Mouse (Mus musculus) Patski (cell line): Measurements from ENCODE around the gene Gm3409. TPM values are rescaled to one million over a fixed set of nuclear protein-coding genes. Genes with fewer than 3 reads are reported as not detected.

Experiments
- ATAC-seq: fragments of 100-300 bp; one replicate; pipeline ENCODE4 v1.8.0; 2021
- CTCF ChIA-PET: fragments of 350-600 bp; sonication (Branson Sonifier 250); formaldehyde crosslinking; loops from one replicate; lab custom pipeline; 2022; ENCODE audit warnings: inconsistent platforms; lab: Charles Lee
- POLR2A ChIA-PET: fragments of 350-600 bp; sonication (Branson Sonifier 250); formaldehyde crosslinking; loops from one replicate; lab custom pipeline; 2022; ENCODE audit warnings: antibody characterized with exemption, inconsistent platforms; lab: Charles Lee
- DNase-seq: peaks from one replicate; pipeline ENCODE4 v3.0.0-alpha.2; 2011; ENCODE audit warnings: low read depth, low spot score
- H3K27me3 ChIP-seq: fragments of 371-371 bp; one replicate; pipeline ENCODE4 v1.5.1; 2021
- CTCF ChIP-seq: fragments of 100-300 bp; IDR thresholded peaks from one replicate; pipeline ENCODE4 v1.5.1; 2021
- in situ Hi-C: fragments of 300-500 bp; cut with MboI; formaldehyde crosslinking; loops from 3 replicates; pipeline ENCODE4 v1.11.1; 2018; ENCODE audit warnings: low pct_unique_long_range_greater_than_20kb, mixed read lengths
- polyA plus RNA-seq: library from polyadenylated mRNA; unstranded; gene quantifications from one replicate; pipeline ENCODE4 v1.2.3, GENCODE M21; 2021

Gm3409 gene
- polyA plus RNA-seq, 1 experiment from 2014 or later = not detected

DNA sequence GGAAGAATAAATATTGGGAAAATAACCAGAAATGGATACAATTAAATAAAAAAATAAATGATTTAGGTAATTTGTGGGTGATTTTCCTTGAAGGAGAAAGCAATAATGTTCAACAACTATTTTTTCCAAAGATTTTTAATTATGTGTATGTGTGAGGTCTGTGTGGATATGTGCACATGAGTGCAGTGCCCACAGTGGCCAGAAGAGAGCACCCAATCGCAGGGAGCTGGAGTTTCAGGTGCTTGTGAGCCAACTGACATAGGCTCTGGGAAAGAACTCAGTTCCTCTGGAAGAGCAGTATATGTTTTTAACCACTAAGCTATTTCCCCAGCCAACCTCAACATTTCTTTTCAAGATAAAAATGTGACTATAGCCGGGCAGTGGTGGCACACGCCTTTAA lies 39.2 kb downstream of the Gm3409 start:
- DNase-seq (no peak), ATAC-seq (no peak)
- in situ Hi-C loops = no loop called here
- peaks cover 20% of the 10 kb centered on the region for H3K27me3 ChIP-seq
- POLR2A ChIA-PET = no interaction called here
- CTCF ChIA-PET = no interaction called here
- no peak for TF ChIP-seq CTCF

DNA sequence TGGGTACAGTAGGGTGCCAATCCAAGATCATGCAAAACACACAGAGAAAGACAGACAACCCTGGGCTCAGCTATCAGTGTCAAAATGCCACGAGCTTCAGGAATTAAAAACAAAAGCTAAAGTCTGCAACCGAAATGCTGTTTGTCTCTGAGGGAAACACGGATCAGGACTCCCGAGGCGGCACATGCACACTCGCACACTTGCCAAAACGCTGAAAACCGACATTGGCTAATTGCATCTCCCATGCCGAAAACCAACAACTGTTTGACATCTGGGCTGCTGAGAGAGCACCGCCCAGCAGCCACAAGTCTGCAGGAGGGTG lies 46.7 kb downstream of the Gm3409 start:
- ChIA-PET CTCF (no interaction called here), POLR2A (no interaction called here)
- in situ Hi-C loops = loop anchor here (10.0 kb wide), 1 partner anchor 229 kb away; no protein-coding TSS in a partner anchor
- TF ChIP-seq CTCF = no peak
- DNase-seq (no peak), ATAC-seq (no peak)
- H3K27me3 ChIP-seq = peaks cover 52% of the 10 kb centered on the region

DNA sequence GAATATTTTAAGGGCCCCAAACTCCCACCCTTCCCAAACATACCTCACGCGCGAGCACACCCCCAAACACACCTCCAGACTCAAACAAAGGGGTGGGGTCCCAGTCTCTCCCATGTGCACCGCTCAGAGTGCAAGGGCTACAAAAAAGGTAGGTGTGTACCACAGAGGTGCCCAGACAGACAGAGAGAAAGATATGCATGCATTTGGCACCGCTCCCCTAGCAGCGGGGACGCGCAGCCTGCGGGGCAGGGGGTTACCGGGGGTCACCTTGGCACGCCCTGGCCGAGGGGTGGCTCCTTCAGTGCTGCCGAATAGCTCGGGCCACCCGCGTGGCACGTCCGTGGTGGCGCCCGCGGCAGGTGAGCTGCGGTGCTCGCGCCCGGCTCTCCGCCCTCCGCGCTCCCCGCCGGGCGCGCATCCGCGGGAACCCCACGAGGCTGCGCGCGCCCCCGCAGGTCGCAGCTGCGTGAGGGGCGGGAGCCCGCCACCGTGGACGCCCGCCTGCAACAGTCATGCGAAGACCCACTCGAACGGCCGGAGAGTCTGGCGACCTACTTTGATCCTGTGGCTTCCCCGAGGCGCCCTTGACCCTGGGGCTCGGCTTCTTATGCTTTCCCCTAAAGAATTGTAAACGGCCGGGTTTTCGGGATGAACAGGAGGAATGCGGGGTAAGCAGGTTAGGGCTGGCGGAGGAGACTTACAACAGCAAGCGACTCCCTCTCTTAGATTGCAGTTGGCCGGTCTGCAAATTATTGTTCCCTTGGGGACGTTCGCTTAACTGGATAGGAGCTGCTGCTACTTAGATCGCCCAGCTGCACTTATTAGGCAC lies 47.2 kb downstream of the Gm3409 start, which contains the start of gene Gpr12:
Gpr12 (minus strand) TSS at position 762 of the 829 bp plus-strand sequence.
- ATAC-seq = peak; percentile 35
- ChIA-PET CTCF (no interaction called here), POLR2A (no interaction called here)
- in situ Hi-C loops = loop anchor here (10.0 kb wide), 1 partner anchor 230 kb away; no protein-coding TSS in a partner anchor
- no peak for DNase-seq
- no peak for TF ChIP-seq CTCF
- H3K27me3 ChIP-seq = peaks cover 49% of the 10 kb centered on the region

DNA sequence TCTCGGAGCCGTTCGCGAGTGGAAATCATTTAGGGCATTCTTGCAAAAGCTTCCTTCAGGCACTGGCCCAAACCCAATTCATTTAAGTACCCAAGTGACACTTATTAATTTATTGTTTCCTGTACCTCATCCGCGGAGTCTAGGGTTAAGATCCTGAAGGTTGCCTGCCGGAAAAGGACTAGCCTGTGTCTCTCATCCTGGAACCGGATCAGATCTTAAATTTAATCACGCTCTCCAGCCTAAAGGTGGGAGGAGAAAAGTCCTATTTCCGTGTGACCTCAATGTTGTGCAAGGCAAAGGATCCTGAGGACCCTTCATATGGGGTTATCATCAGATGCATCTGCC lies 47.8 kb downstream of the Gm3409 start:
- ChIA-PET POLR2A (no interaction called here), CTCF (no interaction called here)
- ATAC-seq = no peak
- peaks cover 47% of the 10 kb centered on the region for H3K27me3 ChIP-seq
- in situ Hi-C loops = loop anchor here (10.0 kb wide), 1 partner anchor 230 kb away; no protein-coding TSS in a partner anchor
- TF ChIP-seq CTCF = no peak
- DNase-seq = no peak

DNA sequence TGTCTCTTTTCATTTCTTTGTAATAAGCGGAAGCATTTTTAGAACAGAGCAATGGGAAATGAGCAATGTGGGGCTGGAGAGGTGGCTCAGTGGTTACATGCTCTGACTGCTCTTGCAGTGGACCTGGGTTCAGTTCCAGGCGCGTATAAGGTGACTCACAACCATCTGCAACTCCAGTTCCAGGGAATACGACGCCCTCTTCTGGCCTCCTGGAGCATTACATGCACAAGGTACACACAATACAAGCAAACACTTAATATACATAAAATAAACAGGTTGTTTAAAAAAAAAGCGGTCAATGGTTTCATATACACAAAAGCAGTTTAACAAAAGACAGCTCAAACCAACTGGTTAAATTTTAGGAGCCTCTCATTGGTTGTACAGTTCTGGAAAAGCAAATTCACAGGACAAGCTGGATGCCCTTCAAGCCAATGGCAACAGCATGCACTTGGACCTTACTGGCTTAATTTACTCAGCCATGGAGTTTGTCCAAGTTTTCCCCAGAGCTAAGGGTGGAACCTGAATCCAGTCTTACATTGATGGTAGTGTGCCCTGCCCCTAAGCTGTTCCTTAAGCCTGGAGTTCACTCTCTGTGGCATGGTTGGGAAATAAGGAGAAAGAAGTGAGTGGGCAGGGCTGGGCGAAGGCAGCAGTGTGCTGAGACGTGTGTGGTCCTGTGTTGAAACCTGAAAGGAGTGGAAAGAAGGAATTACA lies 49.1 kb downstream of the Gm3409 start:
- no peak for TF ChIP-seq CTCF
- ATAC-seq (no peak), DNase-seq (no peak)
- peaks cover 47% of the 10 kb centered on the region for H3K27me3 ChIP-seq
- POLR2A ChIA-PET = no interaction called here
- CTCF ChIA-PET = no interaction called here
- in situ Hi-C loops = loop anchor here (10.0 kb wide), 1 partner anchor 232 kb away; no protein-coding TSS in a partner anchor

Other genes with a start within 250 kb of the Gm3409 start
- gene Wasf3, start 152.7 kb upstream of the Gm3409 start, polyA plus RNA-seq = 19.0 TPM
- gene Gm6408, start 55.7 kb upstream of the Gm3409 start, polyA plus RNA-seq = not detected
- gene Gm6370, start 46.3 kb upstream of the Gm3409 start, polyA plus RNA-seq = not detected
- gene 4930449I24Rik, start 35.2 kb upstream of the Gm3409 start, polyA plus RNA-seq = not detected
- not detected for gene Gm3402, start 23.5 kb upstream of the Gm3409 start, polyA plus RNA-seq
- gene Gm3404, start 11.8 kb upstream of the Gm3409 start, polyA plus RNA-seq = not detected
- gene Gm3415, start 18.5 kb downstream of the Gm3409 start, polyA plus RNA-seq = not detected
- gene Gpr12, start 47.6 kb downstream of the Gm3409 start, polyA plus RNA-seq = 0.03 TPM